Mouse (Mus musculus) lung, postnatal 0 days (tissue): ENCODE data around the gene Calr3.

Experiments used
- CTCF ChIP-seq: IDR thresholded peaks from 2 replicates; pipeline ENCODE4 v1.5.1; 2016; ENCODE audit warnings: antibody characterized with exemption, mild to moderate bottlenecking
- EP300 ChIP-seq: IDR thresholded peaks from 2 replicates; pipeline ENCODE4 v1.6.1; 2016; ENCODE audit warnings: antibody characterized with exemption, mild to moderate bottlenecking, control low read depth

GRCm38 (mm10) chr8:72380656-72381055, 63.0 kb downstream of the Calr3 start:
- TF ChIP-seq CTCF (no peak), EP300 (no peak)
